ENCODE assay signal across 8 mouse cellular contexts in genomic region chr1:119457528-119457855, GRCm38 (mm10). TPM values are rescaled to one million over a fixed set of nuclear protein-coding genes. Genes with fewer than 3 reads are reported as not detected.
DNase-seq lines count a peak whose midpoint lies in the region; ATAC-seq lines count a peak whose summit lies in the region.

No protein-coding gene starts in this region.

- H3K9me3 ChIP-seq in midbrain, embryonic 15.5 days: no peaks in the 10 kb centered on the region
- no peaks in the 10 kb centered on the region for H3K9me3 ChIP-seq in midbrain, embryonic 11.5 days (ENCODE audit: control insufficient read depth, low read length)
- no peaks in the 10 kb centered on the region for H3K9me3 ChIP-seq in stomach, embryonic 15.5 days

- no peak overlapping the region for H3K27ac ChIP-seq in midbrain, embryonic 15.5 days
- no peak overlapping the region for H3K27ac ChIP-seq in midbrain, embryonic 11.5 days (ENCODE audit: low read depth, low read length)
- H3K27ac ChIP-seq in stomach, embryonic 15.5 days: no peak overlapping the region

- no peak overlapping the region for H3K9ac ChIP-seq in midbrain, embryonic 15.5 days
- H3K9ac ChIP-seq in midbrain, embryonic 11.5 days (ENCODE audit: low read length): no peak overlapping the region
- no peak overlapping the region for H3K9ac ChIP-seq in stomach, embryonic 15.5 days

- peak; percentile 48 for ATAC-seq in midbrain, embryonic 15.5 days (replicated peaks)
- no peak; the same call in 1 of the 2 replicates for ATAC-seq in midbrain, embryonic 11.5 days (ENCODE audit: low FRiP score)
- peak; percentile 42; the same call in 1 of the 2 replicates for ATAC-seq in stomach, embryonic 15.5 days (ENCODE audit: insufficient read depth, low FRiP score, low read depth)

- no peaks in the 10 kb centered on the region for H3K36me3 ChIP-seq in midbrain, embryonic 15.5 days (replicated peaks)
- no peaks in the 10 kb centered on the region for H3K36me3 ChIP-seq in midbrain, embryonic 11.5 days (ENCODE audit: control insufficient read depth, insufficient read depth, low read length)
- H3K36me3 ChIP-seq in stomach, embryonic 15.5 days: no peaks in the 10 kb centered on the region

- H3K4me3 ChIP-seq in midbrain, embryonic 15.5 days: no peak overlapping the region
- H3K4me3 ChIP-seq in midbrain, embryonic 11.5 days (ENCODE audit: low read depth, low read length): no peak overlapping the region
- peak overlapping the region; percentile 5; the same call in 1 of the 2 replicates for H3K4me3 ChIP-seq in stomach, embryonic 15.5 days (replicated peaks)

- H3K4me2 ChIP-seq in midbrain, embryonic 15.5 days: no peak overlapping the region
- no peak overlapping the region for H3K4me2 ChIP-seq in midbrain, embryonic 11.5 days
- peak overlapping the region; percentile 32; the same call in 1 of the 2 replicates for H3K4me2 ChIP-seq in stomach, embryonic 15.5 days

- WGBS in midbrain, embryonic 15.5 days: 65% methylated on average over 4 of the region's 5 CpGs
- WGBS in midbrain, embryonic 11.5 days: 73% methylated on average over 5 of the region's 5 CpGs
- 40% methylated on average over 4 of the region's 5 CpGs for WGBS in stomach, embryonic 15.5 days

- H3K27me3 ChIP-seq in midbrain, embryonic 15.5 days (replicated peaks): no peaks in the 10 kb centered on the region
- H3K27me3 ChIP-seq in midbrain, embryonic 11.5 days (ENCODE audit: control insufficient read depth, insufficient read depth, low read length): no peaks in the 10 kb centered on the region
- 0 out of 2 replicates have a peak, but pooled peaks cover 3% of the 10 kb centered on the region for H3K27me3 ChIP-seq in stomach, embryonic 15.5 days (replicated peaks)

- H3K4me1 ChIP-seq in midbrain, embryonic 15.5 days: 0 out of 2 replicates have a peak, but pooled peaks cover 4% of the 10 kb centered on the region
- no peaks in the 10 kb centered on the region for H3K4me1 ChIP-seq in midbrain, embryonic 11.5 days (ENCODE audit: control insufficient read depth, insufficient read depth, low read length)
- H3K4me1 ChIP-seq in stomach, embryonic 15.5 days: peaks cover 2% of the 10 kb centered on the region; the same call in 1 of the 2 replicates

- DNase-seq in embryo, embryonic 10 days (ENCODE audit: low spot score): peak; percentile 34
- DNase-seq in embryo, embryonic 10.5 days (ENCODE audit: low spot score): no peak
- no peak for DNase-seq in midbrain, embryonic 11.5 days (ENCODE audit: low spot score, missing footprints)
- DNase-seq in kidney, postnatal 14 days: peak; percentile 27
- no peak for DNase-seq in left cerebral cortex, adult 18-20 months (ENCODE audit: low spot score in 2 of 2)
- no peak for DNase-seq in layer of hippocampus, adult 11-12 months (ENCODE audit: low spot score)

RNA-seq across cellular contexts. Expression of gene Inhbb, which starts 35.4 kb away (rescaled TPM):
- polyA plus RNA-seq in midbrain, embryonic 15.5 days (2015; fragmentation: Nextera tagmentation; extraction: Ambion mirVana): 2.4 and 2.5 TPM in 2 replicates
- polyA plus RNA-seq in midbrain, embryonic 11.5 days (2014; fragmentation: Nextera tagmentation; extraction: Ambion mirVana): 0.37 and 0.51 TPM in 2 replicates
- 0.93 and 1.2 TPM in 2 replicates for polyA plus RNA-seq in stomach, embryonic 15.5 days (2015; fragmentation: Nextera tagmentation; extraction: Ambion mirVana)
- 1 to 10 TPM; 4.9 to 5.0 TPM for total RNA-seq in left cerebral cortex, adult 18-20 months (2021)

RNA-seq across cellular contexts. Expression of gene Ralb, which starts 47.1 kb away (rescaled TPM):
- 60.2 and 62.1 TPM in 2 replicates for polyA plus RNA-seq in midbrain, embryonic 15.5 days (2015; fragmentation: Nextera tagmentation; extraction: Ambion mirVana)
- polyA plus RNA-seq in midbrain, embryonic 11.5 days (2014; fragmentation: Nextera tagmentation; extraction: Ambion mirVana): 73.7 and 75.2 TPM in 2 replicates
- polyA plus RNA-seq in stomach, embryonic 15.5 days (2015; fragmentation: Nextera tagmentation; extraction: Ambion mirVana): 139 and 155 TPM in 2 replicates
- total RNA-seq in left cerebral cortex, adult 18-20 months (2021): 10 to 100 TPM; 23.0 to 23.9 TPM

Comparison
In these comparisons a context has a peak if more than half of its experiments do, and no peak if none do; other contexts are left out.
1. DNase-seq: peak in embryo, embryonic 10 days (single experiment) and kidney, postnatal 14 days (single experiment); none in embryo, embryonic 10.5 days (single experiment), midbrain, embryonic 11.5 days (single experiment), left cerebral cortex, adult 18-20 months (0 of 2) and layer of hippocampus, adult 11-12 months (single experiment).